Mouse (Mus musculus) embryonic stem cell, embryonic (primary cell): ENCODE results near the gene Ywhag.

ENCODE experiments used
- CTCF ChIA-PET, 4 experiments: fragments of 300-600 bp in 2 of 4; fragments of 350-600 bp in 2 of 4; sonication (Branson Sonifier 250); formaldehyde crosslinking; loops; one replicate each; lab custom pipeline; 2022; ENCODE audit warnings: inconsistent platforms in 2 of 4; lab: Charles Lee
- POLR2A ChIA-PET, 4 experiments: fragments of 300-600 bp in 2 of 4; fragments of 350-600 bp in 2 of 4; sonication (Branson Sonifier 250); formaldehyde crosslinking; loops; one replicate each; lab custom pipeline; 2022; ENCODE audit warnings: antibody characterized with exemption in 4 of 4, inconsistent platforms in 1 of 4; lab: Charles Lee

Gene Ywhag

DNA sequence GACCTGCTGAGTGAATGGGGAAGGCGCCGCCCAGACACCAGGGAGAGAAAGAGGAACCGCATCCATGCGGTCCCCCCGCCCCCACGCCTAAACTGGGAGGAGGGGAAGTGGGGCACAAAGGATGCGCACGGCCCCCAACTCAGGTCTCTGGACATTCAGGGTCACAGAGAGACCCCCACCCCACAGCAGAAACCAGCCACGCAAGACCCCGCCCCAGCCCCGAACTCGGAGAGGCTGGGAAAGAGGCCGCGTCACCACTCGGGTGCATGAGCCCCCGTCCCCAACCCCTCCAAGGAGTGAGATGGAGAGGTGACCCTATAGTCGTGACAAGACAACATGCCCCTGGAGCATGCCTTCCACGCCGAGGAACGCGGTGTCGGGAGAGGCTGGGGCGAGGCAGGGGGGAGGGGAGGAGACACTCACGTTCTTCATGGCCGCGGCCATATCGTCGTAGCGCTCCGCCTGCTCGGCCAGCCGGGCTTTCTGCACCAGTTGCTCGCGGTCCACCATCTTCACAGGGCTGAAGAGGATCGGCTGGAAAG, 445 bp downstream of the Ywhag start:
- ChIA-PET POLR2A (interaction anchor here (0.6 to 3.3 kb wide), 96 partner anchors 9 to 1712 kb away, joined by 3 to 221 read pairs (median 6); partner anchors contain the start of genes Hspb1 (in 3 of the 4), Dtx2 (in 2 of the 4), Mdh2 (in 2 of the 4) and Styxl1 (in 2 of the 4)), CTCF (interaction anchor here in 3 of 4 experiments (0.6 to 1.7 kb wide), 11 partner anchors 13 to 773 kb away, joined by 3 to 19 read pairs (median 7); no protein-coding TSS in a partner anchor)

DNA sequence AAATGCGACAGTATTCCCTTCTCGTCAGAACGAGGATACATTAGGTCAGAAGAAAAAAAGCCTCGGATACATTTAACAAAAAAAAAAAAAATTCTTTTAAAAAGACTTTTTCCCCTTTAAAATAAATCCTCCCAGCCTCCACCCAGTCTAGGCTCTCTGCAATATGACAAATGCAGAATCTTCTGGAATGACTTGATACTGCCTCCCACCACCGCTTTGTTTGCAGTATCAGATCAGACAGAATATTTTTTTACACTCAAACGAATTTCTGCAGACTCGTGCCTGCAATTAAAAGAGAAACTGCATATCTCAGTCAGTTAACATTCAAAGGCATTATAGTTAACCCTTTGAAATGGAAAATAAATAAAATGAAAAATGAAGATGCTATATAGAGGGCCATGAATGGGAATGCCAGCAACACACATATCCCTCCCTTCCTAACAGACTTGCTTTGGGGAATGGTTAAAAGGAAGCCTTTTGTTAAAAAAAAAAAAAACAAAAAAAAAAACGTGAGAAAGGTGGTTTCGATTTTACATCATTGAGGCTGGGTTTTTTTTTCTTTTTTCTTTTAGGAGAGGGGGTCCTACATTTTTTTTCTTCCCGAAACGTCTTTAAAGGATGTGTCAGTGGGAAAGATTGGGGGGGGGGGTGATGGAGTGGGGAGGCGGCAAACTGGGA, 1.1 kb downstream of the Ywhag start:
- CTCF ChIA-PET, result no interaction called here
- POLR2A ChIA-PET, result interaction anchor here in 2 of 4 experiments (2.4 to 35.7 kb wide), 6 partner anchors 12 to 31 kb away, joined by 9 to 1106 read pairs (median 78); partner anchors contain the start of gene Hspb1 (in 1 of the 2)

DNA sequence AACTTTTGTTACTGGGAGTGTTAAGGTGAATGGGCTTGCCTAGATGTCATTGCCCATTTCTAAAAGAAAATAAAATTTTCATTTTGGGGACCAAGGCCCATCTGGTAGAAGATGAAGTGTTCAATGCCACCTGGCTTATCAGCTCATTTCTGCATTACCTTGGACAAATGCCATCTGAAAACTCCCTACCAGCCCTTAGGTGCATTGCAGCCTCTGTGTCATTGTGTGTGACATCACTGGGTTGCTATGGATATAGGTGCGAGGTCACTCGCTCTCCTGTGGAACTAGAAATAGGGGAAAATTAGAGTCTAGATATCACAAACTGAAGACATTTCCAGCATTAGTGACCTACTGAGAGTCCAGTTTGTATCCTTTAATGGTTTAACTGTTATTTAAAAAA, 2.1 kb downstream of the Ywhag start:
- CTCF ChIA-PET, result interaction anchor here in 1 of 4 experiments (0.9 kb wide), 1 partner anchor 14 kb away, joined by 3 read pairs; no protein-coding TSS in a partner anchor
- POLR2A ChIA-PET, result interaction anchor here (1.0 to 35.7 kb wide), 22 partner anchors 9 to 45 kb away, joined by 3 to 1106 read pairs (median 9); partner anchors contain the start of genes Hspb1 (in 2 of the 4) and Ssc4d (in 1 of the 4)

DNA sequence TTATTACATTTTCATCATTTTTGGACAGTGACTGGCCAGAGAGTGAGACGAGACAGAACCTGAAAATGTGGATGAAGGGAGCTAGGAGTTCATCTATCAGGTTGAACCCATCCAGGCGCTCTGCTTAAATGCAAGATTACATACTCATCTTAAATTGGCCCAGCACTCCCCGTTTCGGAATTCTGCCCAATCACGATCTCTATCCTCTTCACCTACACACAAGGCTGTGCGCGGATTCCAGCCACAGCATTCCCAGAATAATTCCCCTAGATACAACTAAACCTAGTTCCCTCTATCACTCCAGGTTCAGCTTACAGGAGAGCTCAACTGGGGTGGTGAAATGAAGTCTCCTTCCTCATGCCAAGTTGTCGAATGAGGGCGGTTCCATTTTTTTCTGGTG, 2.9 kb downstream of the Ywhag start:
- CTCF ChIA-PET, result interaction anchor here in 3 of 4 experiments (0.5 to 1.4 kb wide), 3 partner anchors 13 to 92 kb away, joined by 3 to 4 read pairs (median 3); no protein-coding TSS in a partner anchor
- POLR2A ChIA-PET, result interaction anchor here (0.5 to 35.7 kb wide), 33 partner anchors 8 to 314 kb away, joined by 3 to 1106 read pairs (median 4); partner anchors contain the start of genes Hspb1 (in 2 of the 4), Rasa4 (in 1 of the 4) and Ssc4d (in 1 of the 4)

DNA sequence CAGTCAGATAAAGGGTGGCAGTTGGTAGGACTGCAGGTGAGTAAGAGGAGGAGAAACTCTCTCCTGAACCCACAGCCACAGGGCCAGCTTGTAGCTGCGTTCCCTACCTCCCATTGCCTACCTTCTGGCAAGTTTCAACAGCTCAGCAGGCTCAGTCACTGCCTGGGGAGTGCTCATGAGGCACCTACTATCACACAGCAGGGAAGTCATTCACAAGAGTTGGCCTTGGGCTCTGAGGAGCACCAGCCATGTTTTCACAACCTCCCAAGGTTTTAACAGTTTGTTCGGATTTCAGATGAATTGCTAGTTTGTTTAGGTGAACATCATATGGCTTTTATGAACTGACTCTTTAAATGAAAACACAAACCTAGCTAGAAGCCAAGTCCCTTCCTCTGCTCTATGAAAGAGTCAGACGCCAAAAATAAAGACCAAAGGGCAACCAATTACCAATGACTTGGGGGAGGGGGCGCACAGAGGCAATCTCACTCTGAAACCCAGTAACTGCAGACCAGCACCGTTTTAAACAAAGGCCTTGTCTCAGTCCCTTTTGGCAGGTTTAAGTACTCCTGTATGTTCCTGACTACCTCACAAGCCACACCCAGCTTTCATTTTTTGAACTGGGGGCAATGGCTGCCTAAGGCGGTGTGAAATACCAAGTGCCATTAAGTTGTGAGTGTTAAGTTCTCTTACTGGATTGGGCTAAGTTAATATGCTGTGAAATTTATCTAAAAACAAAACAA, 4.6 kb downstream of the Ywhag start:
- CTCF ChIA-PET, result interaction anchor here (0.6 to 1.8 kb wide), 13 partner anchors 10 to 1191 kb away, joined by 3 to 8 read pairs (median 4); no protein-coding TSS in a partner anchor
- POLR2A ChIA-PET, result interaction anchor here (0.6 to 35.7 kb wide), 40 partner anchors 8 to 451 kb away, joined by 3 to 1106 read pairs (median 5); partner anchors contain the start of genes Hspb1 (in 2 of the 4) and Ssc4d (in 1 of the 4)

DNA sequence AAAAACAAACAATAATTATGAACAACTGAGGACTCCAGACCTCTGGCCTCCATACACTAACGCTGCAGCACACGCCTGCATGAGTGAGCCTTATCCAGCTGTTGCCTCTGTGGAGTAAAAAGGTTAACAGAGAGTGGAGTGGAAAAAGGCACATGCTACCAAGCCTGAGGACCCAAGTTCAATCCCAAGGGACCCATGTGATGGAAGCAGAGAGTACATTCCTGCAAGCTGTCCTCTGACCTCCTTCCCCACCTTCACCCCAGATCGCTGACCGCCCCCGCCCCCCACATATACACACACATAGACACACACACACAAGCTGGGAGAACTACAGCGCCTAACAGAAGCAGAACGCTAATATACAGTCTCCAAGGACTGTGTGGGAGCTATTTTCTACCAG, 10.5 kb downstream of the Ywhag start:
- POLR2A ChIA-PET, result interaction anchor here (0.6 to 39.6 kb wide), 19 partner anchors 8 to 660 kb away, joined by 3 to 1106 read pairs (median 8); partner anchors contain the start of genes Ywhag (in 2 of the 4) and Hspb1 (in 1 of the 4)
- CTCF ChIA-PET, result interaction anchor here (0.6 to 1.9 kb wide), 6 partner anchors 20 to 217 kb away, joined by 3 to 7 read pairs (median 5); no protein-coding TSS in a partner anchor

DNA sequence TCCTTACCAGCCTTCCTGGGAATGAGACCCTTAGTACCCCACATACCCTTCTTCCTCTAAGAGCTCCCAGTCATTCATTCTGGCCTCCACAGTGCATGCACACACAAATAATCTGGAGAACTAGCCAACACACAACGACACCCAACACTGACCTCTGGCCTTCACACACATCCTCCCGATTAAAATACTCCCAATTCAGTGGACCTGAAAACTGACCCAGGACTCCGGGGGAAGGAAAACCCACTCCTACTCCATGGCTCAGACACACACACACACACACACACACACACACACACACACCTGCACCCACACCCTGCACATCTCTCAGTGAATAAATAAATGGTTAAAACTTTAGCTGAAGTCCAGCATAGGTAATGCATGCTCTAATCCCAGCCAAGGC, 14.5 kb downstream of the Ywhag start:
- ChIA-PET POLR2A (interaction anchor here (0.6 to 39.6 kb wide), 31 partner anchors 5 to 864 kb away, joined by 3 to 1106 read pairs (median 7); partner anchors contain the start of genes Ywhag (in 3 of the 4), Hspb1 (in 2 of the 4) and Ssc4d (in 1 of the 4)), CTCF (interaction anchor here (0.6 to 3.9 kb wide), 19 partner anchors 10 to 399 kb away, joined by 3 to 18 read pairs (median 3); partner anchors contain the start of gene Zp3 (in 1 of the 4))

DNA sequence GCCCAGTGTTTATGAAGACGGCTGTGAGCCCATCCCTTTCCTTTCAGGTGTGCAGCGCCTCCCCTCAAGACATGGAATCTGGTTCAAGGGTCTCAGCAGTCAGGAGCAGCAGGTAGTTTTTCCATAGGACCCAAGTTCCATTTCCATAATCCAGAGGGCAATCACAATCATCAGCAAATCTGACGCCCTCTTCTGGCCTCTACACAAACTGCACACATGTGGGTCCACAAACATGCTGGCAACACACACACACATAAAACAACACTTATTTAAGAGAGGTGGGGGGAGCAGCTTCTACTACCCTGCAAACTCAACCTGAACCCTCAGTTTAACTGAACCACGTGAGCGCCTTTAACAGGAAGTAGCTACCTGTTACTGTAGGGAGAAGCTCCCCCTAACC, 15.8 kb downstream of the Ywhag start:
- CTCF ChIA-PET, result interaction anchor here (0.5 to 3.9 kb wide), 34 partner anchors 9 to 330 kb away, joined by 3 to 18 read pairs (median 4); partner anchors contain the start of gene Ywhag (in 1 of the 4)

DNA sequence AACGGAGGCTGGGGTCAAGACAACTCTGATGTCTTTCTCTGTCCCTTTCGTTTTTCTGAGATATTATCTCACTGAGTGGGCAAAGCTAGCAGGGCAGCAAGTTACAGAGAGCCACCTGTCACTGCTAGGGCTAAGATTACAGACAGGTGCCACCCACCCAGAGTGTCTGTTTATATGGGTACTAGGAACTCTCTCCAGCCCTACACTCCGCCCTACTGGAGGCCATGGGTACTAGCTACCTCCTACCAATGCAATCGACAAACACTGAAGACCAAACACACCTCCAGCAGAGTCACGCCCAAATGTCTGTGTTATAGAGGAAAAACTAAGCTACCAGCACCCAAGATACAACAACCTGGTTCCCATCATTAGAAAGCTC, 16.4 kb downstream of the Ywhag start:
- ChIA-PET POLR2A (interaction anchor here (0.6 to 39.6 kb wide), 31 partner anchors 3 to 49 kb away, joined by 3 to 1106 read pairs (median 8); partner anchors contain the start of genes Ywhag (in 3 of the 4) and Hspb1 (in 1 of the 4)), CTCF (interaction anchor here (0.5 to 3.9 kb wide), 30 partner anchors 9 to 358 kb away, joined by 3 to 18 read pairs (median 5); partner anchors contain the start of gene Ywhag (in 1 of the 4))

More for the DNA sequence above, 15.8 kb downstream of the Ywhag start:
- POLR2A ChIA-PET, result interaction anchor here (0.6 to 39.6 kb wide), 38 partner anchors 3 to 253 kb away, joined by 3 to 1106 read pairs (median 6); partner anchors contain the start of genes Ywhag (in 3 of the 4) and Hspb1 (in 2 of the 4)

DNA sequence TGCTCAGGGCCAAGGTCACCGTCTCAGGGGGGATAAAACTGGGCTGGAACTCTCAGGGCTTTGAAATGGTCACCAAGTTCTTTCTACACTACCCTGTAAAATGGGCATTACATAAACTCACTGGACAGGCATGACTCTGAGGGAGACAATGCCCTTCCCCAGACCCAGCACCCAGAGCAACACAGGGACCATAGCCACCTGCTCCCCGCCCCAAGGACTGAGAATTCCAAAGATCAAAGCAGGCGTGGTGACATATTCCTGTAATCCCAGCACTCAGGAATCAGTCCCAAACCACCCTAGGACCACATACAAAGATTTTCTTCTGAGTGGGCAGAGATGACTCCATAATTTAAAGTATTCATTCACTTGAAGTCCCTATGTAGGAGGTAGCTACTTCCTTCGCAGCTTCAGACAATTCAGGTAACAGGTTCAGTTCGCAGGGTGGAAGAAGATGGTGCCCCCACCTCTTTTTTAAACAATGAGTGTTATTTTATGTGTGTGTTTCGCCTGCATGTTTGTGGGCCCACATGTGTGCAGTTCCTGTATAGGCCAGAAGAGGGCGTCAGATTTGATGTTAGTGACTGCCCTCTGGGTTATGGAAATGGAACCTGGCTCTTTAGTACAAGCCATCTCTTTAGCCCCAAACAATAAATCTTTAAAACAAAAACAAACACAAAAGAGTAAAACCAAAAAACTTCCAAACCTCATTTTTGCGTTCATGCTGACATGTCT, 16.9 kb downstream of the Ywhag start:
- ChIA-PET CTCF (interaction anchor here (0.5 to 3.9 kb wide), 21 partner anchors 8 to 359 kb away, joined by 3 to 18 read pairs (median 6); no protein-coding TSS in a partner anchor), POLR2A (interaction anchor here (0.6 to 39.6 kb wide), 28 partner anchors 2 to 1481 kb away, joined by 3 to 1106 read pairs (median 8); partner anchors contain the start of genes Ywhag (in 3 of the 4) and Hspb1 (in 2 of the 4))

DNA sequence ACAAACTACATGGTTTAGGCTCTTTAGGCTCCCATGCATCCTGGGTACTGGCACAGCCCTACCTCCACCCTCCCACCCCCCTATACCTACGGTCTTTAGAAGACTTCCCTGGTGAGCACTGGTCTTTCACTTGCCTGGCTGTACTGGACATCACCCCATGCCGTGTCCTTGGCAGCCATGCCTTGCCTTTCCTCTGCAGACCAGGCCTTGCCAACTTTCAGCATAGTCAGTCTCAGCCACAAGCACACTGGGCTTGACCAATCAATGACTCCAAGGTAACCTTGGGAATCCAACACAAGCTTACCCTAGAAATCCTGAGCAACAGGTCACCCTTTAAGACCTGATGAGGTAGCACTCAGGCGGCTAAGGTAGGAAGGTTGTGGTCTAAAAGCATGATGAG, 17.8 kb downstream of the Ywhag start:
- POLR2A ChIA-PET, result interaction anchor here (0.7 to 39.6 kb wide), 13 partner anchors 1 to 57 kb away, joined by 3 to 1106 read pairs (median 6); partner anchors contain the start of genes Hspb1 (in 2 of the 4) and Ywhag (in 2 of the 4)
- CTCF ChIA-PET, result interaction anchor here in 1 of 4 experiments (0.7 to 2.8 kb wide), 3 partner anchors 13 to 78 kb away, joined by 3 to 16 read pairs (median 4); no protein-coding TSS in a partner anchor

DNA sequence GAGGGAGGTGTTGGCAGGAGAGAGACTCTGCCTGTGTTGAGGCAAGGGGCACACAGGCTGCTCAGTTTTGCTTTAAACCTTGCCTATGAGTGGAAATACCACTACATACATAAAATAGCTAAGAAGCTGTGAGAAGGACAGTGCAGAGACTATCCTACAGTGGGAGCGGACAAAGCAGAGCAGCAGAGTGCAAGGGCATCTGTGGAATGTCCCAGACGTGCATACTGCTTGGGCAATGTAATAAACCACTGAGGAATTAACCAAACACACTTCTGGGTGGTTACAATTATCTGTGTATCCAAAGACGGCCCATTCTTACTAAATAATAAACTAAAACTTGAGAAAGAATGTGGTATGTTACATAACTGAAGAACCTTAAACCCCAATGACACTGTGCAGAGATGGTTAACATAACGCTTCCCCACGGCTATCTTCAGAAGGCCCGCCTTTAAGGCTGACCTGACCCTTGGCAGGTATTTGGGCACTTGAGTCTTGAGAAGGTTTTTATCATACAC, 18.3 kb downstream of the Ywhag start:
- CTCF ChIA-PET, result interaction anchor here in 1 of 4 experiments (0.7 kb wide), 1 partner anchor 78 kb away, joined by 4 read pairs; no protein-coding TSS in a partner anchor
- POLR2A ChIA-PET, result interaction anchor here (0.5 to 39.6 kb wide), 9 partner anchors 1 to 57 kb away, joined by 3 to 1106 read pairs (median 4); partner anchors contain the start of genes Hspb1 (in 1 of the 4) and Ywhag (in 1 of the 4)

DNA sequence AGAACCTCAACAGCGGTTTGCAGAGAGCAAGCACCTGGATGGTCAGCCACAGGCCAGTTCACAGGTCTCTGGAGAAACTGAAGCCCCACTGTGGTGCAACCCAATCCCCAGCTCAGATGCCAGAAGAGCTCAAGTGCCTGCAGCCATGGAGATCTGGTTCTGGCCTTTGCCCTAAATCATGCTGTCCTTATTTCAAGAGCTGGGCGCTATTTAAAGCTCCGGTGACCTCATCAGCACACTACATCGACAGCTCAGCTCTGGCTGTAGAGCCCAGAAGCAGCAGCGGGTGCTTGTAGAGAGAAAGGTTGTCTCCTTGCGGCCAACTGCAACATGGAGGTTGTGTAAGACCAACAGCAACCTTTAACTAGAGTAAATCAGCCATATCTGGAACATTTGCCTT, 20.3 kb downstream of the Ywhag start:
- ChIA-PET POLR2A (interaction anchor here in 3 of 4 experiments (0.5 to 39.6 kb wide), 27 partner anchors 1 to 1138 kb away, joined by 3 to 1106 read pairs (median 5); partner anchors contain the start of genes Ywhag (in 2 of the 3), Hspb1 (in 1 of the 3) and Polr2j (in 1 of the 3)), CTCF (interaction anchor here (0.6 to 2.8 kb wide), 15 partner anchors 11 to 337 kb away, joined by 3 to 15 read pairs (median 3); no protein-coding TSS in a partner anchor)

DNA sequence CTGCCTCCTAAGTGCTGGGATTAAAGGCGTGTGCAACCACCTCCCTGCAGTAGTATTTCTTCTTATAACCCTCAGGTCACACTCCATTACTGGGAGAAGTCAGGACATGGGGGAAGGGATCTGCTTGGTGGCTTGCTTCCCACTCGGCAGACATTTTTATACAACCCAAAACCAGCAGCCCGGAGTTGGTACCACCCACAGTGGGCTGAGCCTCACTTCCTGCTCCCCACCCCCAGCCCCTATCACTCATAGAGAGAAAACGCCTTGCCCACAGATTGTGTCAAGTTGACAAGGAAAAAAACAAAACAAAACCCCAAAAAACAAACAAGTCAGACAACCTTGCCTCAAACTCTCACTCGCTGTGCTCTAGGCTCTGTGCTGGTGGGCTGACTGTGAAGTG, 21.2 kb downstream of the Ywhag start:
- ChIA-PET POLR2A (interaction anchor here in 3 of 4 experiments (0.6 to 39.6 kb wide), 9 partner anchors 2 to 420 kb away, joined by 3 to 1106 read pairs (median 7); partner anchors contain the start of genes Ywhag (in 2 of the 3) and Hspb1 (in 1 of the 3)), CTCF (interaction anchor here in 2 of 4 experiments (0.6 to 2.8 kb wide), 7 partner anchors 10 to 1422 kb away, joined by 3 to 15 read pairs (median 4); no protein-coding TSS in a partner anchor)

DNA sequence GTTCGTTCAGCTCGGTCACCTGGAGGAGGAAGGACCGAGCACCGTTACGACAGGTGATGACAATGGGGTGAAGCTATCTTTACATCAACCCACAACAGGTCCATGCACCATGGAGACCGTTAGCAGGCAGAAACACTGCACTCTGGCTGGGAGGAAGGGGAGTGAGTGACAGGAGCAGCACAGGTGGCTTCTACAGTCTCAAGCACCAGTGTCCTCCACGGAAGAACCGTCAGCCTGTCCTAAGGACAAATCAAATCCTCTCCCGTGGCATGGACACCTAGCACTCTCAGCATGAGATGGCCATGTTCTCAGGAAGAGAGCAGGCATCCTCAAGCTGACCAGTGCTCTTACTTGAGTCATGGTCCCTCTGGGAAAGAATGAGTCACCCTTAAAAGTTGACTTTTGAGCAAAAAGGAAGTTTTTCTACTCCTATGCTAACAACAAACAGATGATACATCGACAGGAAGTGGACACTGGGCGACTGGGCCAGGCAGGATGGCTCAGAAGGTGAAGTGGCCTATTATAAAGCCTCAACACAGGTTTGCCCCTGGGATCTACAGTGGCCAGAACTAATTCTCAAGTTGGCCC, 22.7 kb downstream of the Ywhag start:
- POLR2A ChIA-PET, result interaction anchor here (0.6 to 39.6 kb wide), 14 partner anchors 4 to 275 kb away, joined by 3 to 1106 read pairs (median 5); partner anchors contain the start of genes Ywhag (in 2 of the 4) and Hspb1 (in 1 of the 4)
- CTCF ChIA-PET, result interaction anchor here (0.6 to 2.1 kb wide), 7 partner anchors 8 to 191 kb away, joined by 3 to 11 read pairs (median 4); no protein-coding TSS in a partner anchor
